ENCODE assay signal across 8 mouse cellular contexts in genomic region chr7:49272445-49273439, GRCm38 (mm10).
DNase-seq lines count a peak whose midpoint lies in the region; ATAC-seq lines count a peak whose summit lies in the region.

No protein-coding gene starts in this region.

- H3K4me1 ChIP-seq in liver, embryonic 12.5 days: 0 out of 2 replicates have a peak, but pooled peaks cover 6% of the 10 kb centered on the region
- peaks cover 13% of the 10 kb centered on the region for H3K4me1 ChIP-seq in embryonic facial prominence, embryonic 10.5 days
- H3K4me1 ChIP-seq in intestine, embryonic 16.5 days (ENCODE audit: control insufficient read depth, insufficient read depth, low read length): 0 out of 2 replicates have a peak, but pooled peaks cover 6% of the 10 kb centered on the region
- H3K4me1 ChIP-seq in midbrain, embryonic 13.5 days (replicated peaks): peaks cover 27% of the 10 kb centered on the region

- no peak for ATAC-seq in liver, embryonic 12.5 days
- ATAC-seq in granulocyte monocyte progenitor cell, adult 5-6 weeks (replicated peaks; ENCODE audit: poor library complexity, severe bottlenecking): peak; percentile 88
- ATAC-seq in intestine, embryonic 16.5 days: peak; percentile 47; the same call in 1 of the 2 replicates
- ATAC-seq in midbrain, embryonic 13.5 days: peak; percentile 67

- no peaks in the 10 kb centered on the region for H3K9me3 ChIP-seq in liver, embryonic 12.5 days (replicated peaks)
- no peaks in the 10 kb centered on the region for H3K9me3 ChIP-seq in embryonic facial prominence, embryonic 10.5 days
- no peaks in the 10 kb centered on the region for H3K9me3 ChIP-seq in intestine, embryonic 16.5 days (ENCODE audit: control insufficient read depth, low read length)
- no peaks in the 10 kb centered on the region for H3K9me3 ChIP-seq in midbrain, embryonic 13.5 days

- WGBS in liver, embryonic 12.5 days (ENCODE audit: insufficient replicate concordance): 18% methylated on average over 16 of the region's 16 CpGs
- 20% methylated on average over 16 of the region's 16 CpGs for WGBS in embryonic facial prominence, embryonic 10.5 days
- 28% methylated on average over 16 of the region's 16 CpGs for WGBS in intestine, embryonic 16.5 days
- 19% methylated on average over 16 of the region's 16 CpGs for WGBS in midbrain, embryonic 13.5 days

- H3K4me2 ChIP-seq in liver, embryonic 12.5 days: no peak overlapping the region
- no peak overlapping the region for H3K4me2 ChIP-seq in intestine, embryonic 16.5 days (ENCODE audit: low read depth, low read length)
- no peak overlapping the region for H3K4me2 ChIP-seq in midbrain, embryonic 13.5 days (replicated peaks)

- peak; percentile 66 for DNase-seq in liver
- peak; percentile 83 for DNase-seq in embryonic facial prominence, embryonic 10.5 days (ENCODE audit: low spot score)
- peak; percentile 88 to 89 for DNase-seq in left cerebral cortex, postnatal 14 days (ENCODE audit: low spot score in 2 of 2)
- DNase-seq in skeletal muscle tissue, adult 2 months (ENCODE audit: low read depth, low spot score): peak; percentile 63

- peaks cover 9% of the 10 kb centered on the region; the same call in 1 of the 2 replicates for H3K27me3 ChIP-seq in liver, embryonic 12.5 days (replicated peaks)
- peaks cover 20% of the 10 kb centered on the region for H3K27me3 ChIP-seq in embryonic facial prominence, embryonic 10.5 days (replicated peaks; ENCODE audit: low read depth, poor library complexity, severe bottlenecking)
- no peaks in the 10 kb centered on the region for H3K27me3 ChIP-seq in intestine, embryonic 16.5 days (replicated peaks; ENCODE audit: control insufficient read depth, insufficient read depth, low read length)
- H3K27me3 ChIP-seq in midbrain, embryonic 13.5 days: no peaks in the 10 kb centered on the region

- intact Hi-C loops in left cerebral cortex, postnatal 14 days (cut with DNase I): loop anchor here (2.0 kb wide), 2 partner anchors 22 to 140 kb away; no protein-coding TSS in a partner anchor

- no peak overlapping the region for H3K4me3 ChIP-seq in liver, embryonic 12.5 days
- no peak overlapping the region for H3K4me3 ChIP-seq in embryonic facial prominence, embryonic 10.5 days
- no peak overlapping the region for H3K4me3 ChIP-seq in intestine, embryonic 16.5 days (ENCODE audit: low read length)
- no peak overlapping the region for H3K4me3 ChIP-seq in midbrain, embryonic 13.5 days (replicated peaks)

- H3K36me3 ChIP-seq in liver, embryonic 12.5 days: no peaks in the 10 kb centered on the region
- no peaks in the 10 kb centered on the region for H3K36me3 ChIP-seq in embryonic facial prominence, embryonic 10.5 days (replicated peaks)
- no peaks in the 10 kb centered on the region for H3K36me3 ChIP-seq in intestine, embryonic 16.5 days (ENCODE audit: control insufficient read depth, insufficient read depth, low read length)
- H3K36me3 ChIP-seq in midbrain, embryonic 13.5 days: no peaks in the 10 kb centered on the region

- no peak overlapping the region for H3K27ac ChIP-seq in liver, embryonic 12.5 days
- H3K27ac ChIP-seq in embryonic facial prominence, embryonic 10.5 days (replicated peaks): no peak overlapping the region
- H3K27ac ChIP-seq in intestine, embryonic 16.5 days (ENCODE audit: low read length): no peak overlapping the region
- H3K27ac ChIP-seq in midbrain, embryonic 13.5 days: no peak overlapping the region

- H3K9ac ChIP-seq in liver, embryonic 12.5 days: no peak overlapping the region
- H3K9ac ChIP-seq in intestine, embryonic 16.5 days (ENCODE audit: low read depth, low read length): no peak overlapping the region
- H3K9ac ChIP-seq in midbrain, embryonic 13.5 days (replicated peaks): no peak overlapping the region
